Mouse (Mus musculus): ENCODE measurements at regions not wholly inside any gene's neighbourhood (a gene's known extent, or its start where the extent isn't known, plus 50 kb on each side); places are given as distances from the start of the nearest gene placed in this dataset.

DNA sequence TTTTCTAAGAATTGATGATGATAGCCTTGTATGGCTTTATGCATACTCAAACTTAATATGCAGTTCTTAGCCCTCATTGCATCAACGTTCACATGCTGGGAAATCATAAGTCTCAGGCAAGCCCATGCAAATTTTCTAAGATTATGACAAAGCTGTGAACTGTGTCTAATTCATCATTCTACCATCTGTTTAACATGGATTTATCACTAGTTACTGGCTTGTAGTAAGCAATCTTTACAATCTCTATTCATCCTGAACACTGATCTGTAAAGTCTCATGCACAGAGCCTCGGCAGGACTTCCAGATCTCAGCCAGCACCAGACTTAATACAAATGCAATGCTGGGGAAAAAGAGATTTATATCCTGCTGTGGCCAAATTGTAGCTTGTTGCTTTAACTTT is 6702.1 kb downstream of the 9330182O14Rik start:
- DNase-seq (ENCODE audit: low read depth, low spot score) = no peak

DNA sequence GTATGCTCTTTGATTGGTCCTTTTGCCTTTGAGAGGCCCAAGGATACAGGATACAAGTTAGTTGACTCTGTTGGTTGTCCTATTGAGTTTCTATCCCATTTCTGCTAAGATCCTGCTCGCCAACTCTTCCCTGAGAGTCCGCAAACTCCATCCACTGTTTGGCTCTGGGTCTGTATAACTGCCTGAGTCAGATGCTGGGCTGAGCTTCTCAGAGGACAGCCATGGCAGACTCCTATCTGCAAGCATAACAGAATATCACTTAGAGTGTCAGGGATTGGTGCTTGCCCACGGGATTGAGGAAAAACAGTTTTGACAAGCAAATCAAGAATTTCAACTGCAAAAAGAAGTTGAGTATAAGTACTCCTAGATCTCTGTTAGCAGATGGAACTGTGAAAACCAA is 6703.9 kb downstream of the 9330182O14Rik start:
- DNase-seq (ENCODE audit: low read depth, low spot score) = peak; percentile 21

DNA sequence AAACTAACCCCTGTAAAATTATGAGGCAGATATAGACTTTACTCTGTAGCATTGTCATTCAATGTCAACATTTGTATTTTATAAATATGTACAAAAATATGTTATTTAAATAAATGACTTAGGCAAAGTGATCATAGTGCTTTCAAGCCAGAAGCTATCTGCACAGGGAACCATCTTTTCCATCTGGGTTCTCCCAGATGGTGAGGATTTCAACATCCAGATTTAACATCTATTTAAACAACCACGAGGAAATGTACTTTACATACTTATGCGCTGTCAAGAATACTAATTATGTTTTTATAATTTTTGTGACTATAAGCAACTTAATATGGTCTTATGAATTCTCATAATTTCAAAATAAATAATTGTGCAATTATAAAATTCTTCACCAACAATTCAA is 6715.4 kb downstream of the 9330182O14Rik start:
- DNase-seq (ENCODE audit: low read depth, low spot score) = peak; percentile 21

Data from telencephalon, adult 2 months (tissue).